Mouse (Mus musculus): ENCODE measurements at regions not wholly inside any gene's neighbourhood (a gene's known extent, or its start where the extent isn't known, plus 50 kb on each side); places are given as distances from the start of the nearest gene placed in this dataset.

DNA sequence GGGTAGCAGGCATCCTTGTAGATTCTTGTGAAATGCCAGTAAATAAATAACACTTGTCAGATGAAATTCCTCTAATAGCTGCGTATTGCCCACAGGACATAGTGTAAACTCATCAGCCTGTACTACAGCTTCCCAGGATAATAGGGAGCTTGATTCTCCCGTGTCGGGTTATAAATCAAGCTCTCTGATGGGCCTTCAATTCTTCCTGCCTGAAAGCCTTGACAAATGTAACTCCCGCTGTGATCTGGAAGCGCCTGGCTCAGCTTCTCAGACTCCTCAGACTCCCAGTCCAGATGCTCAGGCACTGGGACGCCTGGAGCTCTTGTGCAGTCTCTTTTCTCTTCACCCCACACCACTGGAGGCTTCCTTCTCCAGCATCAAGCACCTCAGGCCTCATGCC, 151.3 kb downstream of the Fam76b start:
- ATAC-seq (replicated peaks; ENCODE audit: insufficient number of reproducible peaks, insufficient read depth, low FRiP score, low read depth), result no peak
- 54% methylated on average over 6 of the region's 6 CpGs for WGBS
- no peaks in the 10 kb centered on the region for H3K9me3 ChIP-seq (replicated peaks)

DNA sequence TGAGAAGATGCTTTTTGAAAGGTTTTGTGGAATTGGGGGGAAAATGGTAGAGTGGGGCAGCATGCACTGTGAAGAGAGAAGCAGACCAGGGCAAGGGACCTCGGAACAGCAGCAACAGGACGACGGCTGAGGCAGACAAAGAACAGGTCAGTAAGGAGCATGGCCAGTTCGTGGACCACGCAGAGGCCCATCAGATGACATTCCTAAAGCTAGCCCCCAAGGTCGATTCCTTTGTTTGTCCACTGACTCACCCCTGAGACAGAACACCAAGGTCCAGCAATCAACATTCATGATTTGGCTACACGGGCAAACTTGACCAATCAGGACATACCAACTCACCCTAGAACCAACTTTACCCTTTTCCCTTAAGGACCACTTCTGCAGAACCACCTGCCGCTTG, 160.0 kb downstream of the Fam76b start:
- H3K27me3 ChIP-seq, result no peaks in the 10 kb centered on the region
- no peak overlapping the region for H3K9ac ChIP-seq
- WGBS, result 76% methylated on average over 8 of the region's 8 CpGs
- no peaks in the 10 kb centered on the region for H3K9me3 ChIP-seq (replicated peaks)
- H3K4me1 ChIP-seq (replicated peaks), result peaks cover 8% of the 10 kb centered on the region; the same call in 1 of the 2 replicates
- no peaks in the 10 kb centered on the region for H3K36me3 ChIP-seq
- H3K27ac ChIP-seq, result no peak overlapping the region
- no peak overlapping the region for H3K4me3 ChIP-seq
- H3K4me2 ChIP-seq, result no peak overlapping the region
- no peak for ATAC-seq (replicated peaks; ENCODE audit: insufficient number of reproducible peaks, insufficient read depth, low FRiP score, low read depth)

More for the DNA sequence above, 151.3 kb downstream of the Fam76b start:
- Histone ChIP-seq H3K27ac (no peak overlapping the region), H3K36me3 (no peaks in the 10 kb centered on the region), H3K27me3 (no peaks in the 10 kb centered on the region; the same call in 1 of the 2 replicates), H3K4me1 (replicated peaks) (no peaks in the 10 kb centered on the region), H3K9ac (no peak overlapping the region), H3K4me3 (no peak overlapping the region), H3K4me2 (no peak overlapping the region)

DNA sequence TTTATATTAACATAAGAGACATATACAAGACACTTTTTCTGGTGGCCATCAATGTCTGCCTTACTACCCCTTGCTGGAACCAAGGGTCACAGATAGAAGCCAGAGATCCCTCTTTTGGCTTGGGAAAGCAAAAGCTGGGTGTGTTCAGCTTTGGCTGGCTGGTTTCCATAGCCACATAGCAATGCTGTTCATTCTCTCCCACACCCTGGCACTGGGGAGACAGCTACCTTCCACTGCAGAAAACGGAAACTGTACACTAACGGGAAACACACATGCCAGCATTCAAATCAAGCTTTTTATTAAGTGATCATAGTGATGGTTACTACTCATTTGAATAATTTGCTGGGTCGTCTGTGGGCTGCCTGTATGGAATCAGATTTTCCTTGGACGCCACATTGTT, 161.4 kb downstream of the Fam76b start:
- Histone ChIP-seq H3K4me2 (no peak overlapping the region), H3K36me3 (no peaks in the 10 kb centered on the region), H3K9ac (no peak overlapping the region), H3K27me3 (no peaks in the 10 kb centered on the region), H3K4me3 (no peak overlapping the region), H3K9me3 (replicated peaks) (no peaks in the 10 kb centered on the region), H3K4me1 (replicated peaks) (peaks cover 8% of the 10 kb centered on the region; the same call in 1 of the 2 replicates), H3K27ac (0 out of 2 replicates have a peak overlapping the region, but pooled peaks have one; percentile 5)
- ATAC-seq (replicated peaks; ENCODE audit: insufficient number of reproducible peaks, insufficient read depth, low FRiP score, low read depth), result no peak; the same call in 1 of the 2 replicates
- 47% methylated on average over 4 of the region's 4 CpGs for WGBS

DNA sequence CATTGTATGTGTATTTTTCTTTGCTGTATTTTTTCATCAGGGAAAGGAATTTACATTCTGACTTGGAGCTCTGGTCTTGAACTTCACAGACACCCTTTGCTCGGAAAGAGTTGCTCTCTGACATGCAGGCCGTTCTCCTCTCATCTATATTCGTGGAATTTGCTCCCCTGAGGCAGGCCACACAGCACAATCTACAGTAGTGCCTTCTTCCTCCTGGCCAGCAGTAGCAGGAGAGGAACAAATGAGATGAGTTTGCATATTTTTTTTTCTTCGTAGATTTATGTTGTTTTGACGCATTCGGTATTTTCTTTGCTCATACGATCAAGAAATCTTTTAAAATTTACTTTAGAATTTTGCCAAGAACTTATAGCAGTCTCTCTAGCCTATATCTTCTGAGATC, 163.4 kb downstream of the Fam76b start:
- ATAC-seq (replicated peaks; ENCODE audit: insufficient number of reproducible peaks, insufficient read depth, low FRiP score, low read depth), result no peak
- no peaks in the 10 kb centered on the region for H3K9me3 ChIP-seq (replicated peaks)
- WGBS, result 62% methylated on average over 7 of the region's 7 CpGs

DNA sequence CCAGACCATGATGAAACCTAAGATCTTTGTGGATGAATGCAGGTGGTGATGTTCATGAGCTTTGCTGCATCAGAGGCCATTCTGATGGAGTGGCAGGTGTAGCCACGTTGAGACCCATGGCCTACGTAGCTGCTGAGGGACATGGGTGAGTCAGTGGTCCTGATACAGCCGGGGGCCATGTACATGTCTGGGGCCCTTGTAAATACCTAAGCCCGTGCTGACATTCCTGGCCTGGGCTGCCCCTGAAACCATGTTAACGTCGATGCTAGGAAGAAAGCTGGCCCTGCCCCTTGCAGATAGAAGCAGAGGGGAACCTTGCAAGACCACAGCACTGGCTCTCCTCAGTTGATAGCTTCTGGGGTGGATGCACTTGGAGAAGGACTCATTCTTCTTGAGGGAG, 165.2 kb downstream of the Fam76b start:
- Histone ChIP-seq H3K36me3 (no peaks in the 10 kb centered on the region), H3K27me3 (0 out of 2 replicates have a peak, but pooled peaks cover 4% of the 10 kb centered on the region), H3K9me3 (replicated peaks) (no peaks in the 10 kb centered on the region), H3K27ac (no peak overlapping the region), H3K4me2 (no peak overlapping the region), H3K4me3 (no peak overlapping the region), H3K4me1 (replicated peaks) (peaks cover 8% of the 10 kb centered on the region; the same call in 1 of the 2 replicates), H3K9ac (no peak overlapping the region)
- ATAC-seq (replicated peaks; ENCODE audit: insufficient number of reproducible peaks, insufficient read depth, low FRiP score, low read depth), result no peak
- WGBS, result 77% methylated on average over 6 of the region's 6 CpGs

More for the DNA sequence above, 163.4 kb downstream of the Fam76b start:
- Histone ChIP-seq H3K27me3 (no peaks in the 10 kb centered on the region), H3K4me3 (no peak overlapping the region), H3K36me3 (no peaks in the 10 kb centered on the region), H3K4me2 (no peak overlapping the region), H3K9ac (no peak overlapping the region), H3K4me1 (replicated peaks) (peaks cover 8% of the 10 kb centered on the region; the same call in 1 of the 2 replicates), H3K27ac (no peak overlapping the region)

DNA sequence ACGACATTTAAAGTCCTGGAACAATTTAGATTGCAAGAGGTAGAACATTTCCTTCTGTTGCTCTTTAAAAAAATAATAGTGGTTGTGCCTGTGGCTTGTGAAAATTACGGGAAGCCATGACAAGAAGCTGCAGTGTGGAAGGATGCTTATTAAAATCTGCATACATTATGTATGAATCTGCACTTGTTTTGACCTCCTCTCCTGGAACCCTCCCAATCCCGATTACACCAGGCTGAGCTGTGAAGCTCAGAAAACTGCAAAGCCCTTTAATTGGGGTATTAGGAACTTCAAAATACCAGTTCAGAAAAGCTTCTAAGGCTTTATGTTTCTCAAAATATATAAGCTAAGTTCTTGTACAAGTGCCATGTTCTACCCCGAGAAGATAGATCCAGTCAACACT, 171.8 kb downstream of the Fam76b start:
- Histone ChIP-seq H3K27me3 (0 out of 2 replicates have a peak, but pooled peaks cover 4% of the 10 kb centered on the region), H3K4me1 (replicated peaks) (no peaks in the 10 kb centered on the region), H3K27ac (no peak overlapping the region), H3K9ac (no peak overlapping the region), H3K9me3 (replicated peaks) (no peaks in the 10 kb centered on the region), H3K4me3 (no peak overlapping the region), H3K4me2 (no peak overlapping the region), H3K36me3 (no peaks in the 10 kb centered on the region)
- 72% methylated on average over 4 of the region's 4 CpGs for WGBS
- ATAC-seq (replicated peaks; ENCODE audit: insufficient number of reproducible peaks, insufficient read depth, low FRiP score, low read depth), result no peak

DNA sequence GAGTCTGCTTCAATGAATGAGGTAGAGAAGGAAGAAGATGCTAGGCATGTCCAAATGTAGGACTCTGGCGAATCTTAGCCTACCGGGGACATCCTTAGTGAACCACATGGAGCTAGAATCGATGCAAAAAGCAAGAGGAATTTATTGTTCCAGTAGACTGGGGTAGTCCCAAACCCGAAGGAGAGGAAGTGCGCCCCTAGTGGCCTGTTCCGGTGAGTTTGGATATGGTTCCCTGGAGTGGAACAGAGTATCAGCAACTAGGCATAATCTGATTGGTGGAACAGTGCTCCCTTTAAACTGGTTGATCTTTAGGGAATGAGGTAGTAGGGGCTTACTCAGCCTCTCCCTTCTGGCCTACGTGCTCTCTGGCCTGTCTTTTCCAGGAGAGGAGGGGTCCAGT, 174.0 kb downstream of the Fam76b start:
- 78% methylated on average over 7 of the region's 7 CpGs for WGBS
- H3K4me1 ChIP-seq (replicated peaks), result peaks cover 10% of the 10 kb centered on the region

DNA sequence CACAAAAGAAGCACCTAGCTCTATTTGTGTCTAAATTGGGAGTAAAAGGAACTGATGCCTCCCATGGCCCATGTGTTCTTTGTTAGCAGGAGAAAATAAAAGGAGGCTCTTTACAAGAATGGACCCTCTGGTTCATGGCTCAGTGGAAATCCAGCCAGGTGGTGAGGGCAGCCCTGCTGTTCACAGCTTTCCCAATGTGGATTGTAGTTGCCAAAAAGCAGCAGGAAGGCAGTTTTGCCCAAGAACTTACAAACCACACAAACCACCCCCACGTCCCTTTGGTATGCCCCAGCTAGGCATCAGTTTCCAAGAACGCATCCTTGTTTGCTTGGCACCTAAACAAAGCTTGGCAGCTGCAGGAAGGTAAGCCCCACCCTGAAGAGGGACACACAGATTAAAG, 174.7 kb downstream of the Fam76b start:
- H3K9ac ChIP-seq, result no peak overlapping the region
- H3K36me3 ChIP-seq, result no peaks in the 10 kb centered on the region
- 60% methylated on average over 2 of the region's 2 CpGs for WGBS
- no peak overlapping the region for H3K4me3 ChIP-seq
- 0 out of 2 replicates have a peak, but pooled peaks cover 1% of the 10 kb centered on the region for H3K27me3 ChIP-seq
- ATAC-seq (replicated peaks; ENCODE audit: insufficient number of reproducible peaks, insufficient read depth, low FRiP score, low read depth), result no peak
- H3K4me1 ChIP-seq (replicated peaks), result peaks cover 12% of the 10 kb centered on the region
- no peak overlapping the region for H3K4me2 ChIP-seq
- H3K9me3 ChIP-seq (replicated peaks), result no peaks in the 10 kb centered on the region
- no peak overlapping the region for H3K27ac ChIP-seq

More for the DNA sequence above, 174.0 kb downstream of the Fam76b start:
- ATAC-seq (replicated peaks; ENCODE audit: insufficient number of reproducible peaks, insufficient read depth, low FRiP score, low read depth), result no peak
- no peak overlapping the region for H3K27ac ChIP-seq
- H3K36me3 ChIP-seq, result no peaks in the 10 kb centered on the region
- 0 out of 2 replicates have a peak, but pooled peaks cover 4% of the 10 kb centered on the region for H3K27me3 ChIP-seq
- H3K9me3 ChIP-seq (replicated peaks), result no peaks in the 10 kb centered on the region
- H3K4me3 ChIP-seq, result no peak overlapping the region
- no peak overlapping the region for H3K9ac ChIP-seq
- H3K4me2 ChIP-seq, result no peak overlapping the region

DNA sequence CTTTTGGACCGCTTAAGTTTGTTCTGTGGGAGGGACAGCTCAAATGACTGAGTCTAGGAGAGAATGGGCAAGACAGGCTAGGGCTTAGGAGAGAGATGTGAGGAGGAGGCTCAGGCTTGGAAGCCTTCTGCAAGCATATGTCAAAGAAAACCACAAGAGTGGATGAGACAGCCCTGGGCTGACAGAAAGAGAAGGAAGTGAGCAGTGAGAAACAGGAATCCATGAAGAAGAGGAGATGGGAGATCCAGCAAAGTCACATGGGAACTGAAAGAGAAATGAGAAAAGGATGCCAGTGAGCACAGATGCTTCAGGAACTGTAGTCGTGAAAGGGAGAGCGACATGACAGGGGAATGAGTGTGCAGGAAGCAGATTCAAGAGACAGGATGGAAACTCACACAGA, 175.6 kb downstream of the Fam76b start:
- Histone ChIP-seq H3K36me3 (no peaks in the 10 kb centered on the region), H3K4me3 (no peak overlapping the region), H3K9me3 (replicated peaks) (no peaks in the 10 kb centered on the region), H3K9ac (no peak overlapping the region), H3K27me3 (no peaks in the 10 kb centered on the region), H3K4me1 (replicated peaks) (peaks cover 12% of the 10 kb centered on the region), H3K4me2 (no peak overlapping the region), H3K27ac (no peak overlapping the region)
- WGBS, result 76% methylated on average over 3 of the region's 3 CpGs
- ATAC-seq (replicated peaks; ENCODE audit: insufficient number of reproducible peaks, insufficient read depth, low FRiP score, low read depth), result no peak

DNA sequence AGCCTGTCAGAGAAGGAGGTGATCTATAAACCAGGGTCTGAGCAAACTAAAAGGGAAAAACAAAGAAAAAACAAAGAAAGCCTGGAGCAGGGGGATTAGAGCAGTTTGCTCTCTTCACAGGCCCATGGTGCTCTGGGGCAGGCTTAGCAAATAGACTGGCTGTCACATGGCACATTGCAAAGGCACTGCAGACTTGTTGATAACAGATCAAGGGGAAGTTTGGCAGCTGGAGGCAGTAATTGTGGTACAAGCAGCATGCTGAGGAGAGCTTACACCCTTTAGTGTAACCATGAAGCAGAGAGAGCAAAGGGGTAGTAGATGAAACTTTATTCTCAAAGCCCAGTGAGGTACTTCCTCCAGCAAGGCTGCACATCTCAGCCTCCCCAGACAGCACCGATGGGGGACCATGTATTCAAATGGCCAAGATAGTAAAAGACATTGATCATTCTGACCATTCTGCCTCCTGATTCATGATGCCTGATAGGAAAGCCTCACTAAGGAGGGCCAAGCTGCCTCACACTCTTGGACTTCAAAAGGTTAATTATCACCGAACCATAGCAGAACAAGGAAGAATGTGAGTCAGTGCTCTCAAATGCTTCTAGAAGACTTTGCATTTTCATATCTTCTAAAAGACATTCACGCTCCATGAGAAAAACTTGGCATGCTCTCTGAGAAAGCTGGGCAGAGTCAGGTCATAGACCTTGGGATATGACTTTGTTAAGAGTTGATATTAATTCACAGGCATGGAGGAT, 178.9 kb downstream of the Fam76b start:
- H3K27ac ChIP-seq, result no peak overlapping the region
- H3K4me3 ChIP-seq, result no peak overlapping the region
- H3K36me3 ChIP-seq, result no peaks in the 10 kb centered on the region
- WGBS, result 65% methylated on average over 3 of the region's 3 CpGs
- H3K27me3 ChIP-seq, result no peaks in the 10 kb centered on the region
- H3K4me1 ChIP-seq (replicated peaks), result peaks cover 12% of the 10 kb centered on the region
- no peak overlapping the region for H3K4me2 ChIP-seq
- H3K9me3 ChIP-seq (replicated peaks), result no peaks in the 10 kb centered on the region
- no peak overlapping the region for H3K9ac ChIP-seq
- ATAC-seq (replicated peaks; ENCODE audit: insufficient number of reproducible peaks, insufficient read depth, low FRiP score, low read depth), result 0 out of 2 replicates have a peak, but pooled peaks have one; percentile 44

DNA sequence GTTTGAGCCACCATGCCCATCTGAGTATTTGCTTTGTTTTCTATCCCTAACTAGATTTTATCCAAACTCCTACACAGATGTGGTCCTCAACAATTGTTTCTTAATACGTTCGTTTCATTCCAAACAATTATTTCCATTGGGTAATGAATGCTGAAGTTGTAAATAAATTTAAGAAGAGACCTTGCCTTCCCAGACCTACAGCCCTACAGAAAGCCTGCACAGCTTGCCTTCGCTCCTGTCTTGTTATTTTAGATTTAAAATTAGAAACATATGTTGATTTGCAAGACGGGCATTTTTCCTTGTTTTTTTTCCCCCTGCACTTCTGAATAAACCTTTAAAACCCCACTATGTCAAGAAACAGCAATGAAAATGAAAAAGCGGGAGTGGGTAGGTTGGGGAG, 181.9 kb downstream of the Fam76b start:
- no peak overlapping the region for H3K4me3 ChIP-seq
- no peak overlapping the region for H3K4me2 ChIP-seq
- no peaks in the 10 kb centered on the region for H3K36me3 ChIP-seq
- H3K9me3 ChIP-seq (replicated peaks), result no peaks in the 10 kb centered on the region
- no peak overlapping the region for H3K27ac ChIP-seq
- no peaks in the 10 kb centered on the region for H3K27me3 ChIP-seq
- H3K9ac ChIP-seq, result no peak overlapping the region
- WGBS, result 80% methylated on average over 5 of the region's 5 CpGs
- ATAC-seq (replicated peaks; ENCODE audit: insufficient number of reproducible peaks, insufficient read depth, low FRiP score, low read depth), result no peak
- peaks cover 12% of the 10 kb centered on the region for H3K4me1 ChIP-seq (replicated peaks)
